Mouse (Mus musculus) CD8-positive naive resting alpha-beta T cell, adult 2 months (primary cell): ENCODE measurements around the gene Spata48.

ENCODE experiments used
- DNase-seq, 2 experiments: peaks; one replicate each; pipeline ENCODE4 v3.0.0; 2022; ENCODE audit warnings: low read depth in 2 of 2, low spot score in 2 of 2

Spata48 gene

GRCm38 (mm10) chr11:11461635-11462560 is at the start of gene Spata48, which contains the start of gene Zpbp:
TSS of gene Spata48 (plus strand) at chr11:11462094.
TSS of gene Zpbp (minus strand) at chr11:11462408.
- peak; percentile 92 to 94 for DNase-seq

GRCm38 (mm10) chr11:11414188-11414587 is 47.7 kb upstream of the Spata48 start:
- DNase-seq = no peak

GRCm38 (mm10) chr11:11417356-11417755 is 44.5 kb upstream of the Spata48 start:
- DNase-seq = no peak

GRCm38 (mm10) chr11:11455037-11455436 is 6.9 kb upstream of the Spata48 start:
- DNase-seq = peak in 1 of 2 experiments; percentile 32

GRCm38 (mm10) chr11:11462561-11462890 is 632 bp downstream of the Spata48 start:
- no peak for DNase-seq

GRCm38 (mm10) chr11:11468924-11469323 is 7.0 kb downstream of the Spata48 start:
- DNase-seq = no peak

- no peak for DNase-seq
Measured at GRCm38 (mm10) chr11:11484378-11484777, 22.5 kb downstream of the Spata48 start.

- DNase-seq = no peak
Measured at GRCm38 (mm10) chr11:11492044-11492443, 30.1 kb downstream of the Spata48 start.

- no peak for DNase-seq
Measured at GRCm38 (mm10) chr11:11495697-11496096, 33.8 kb downstream of the Spata48 start.

- DNase-seq = peak; percentile 56 to 75
Measured at GRCm38 (mm10) chr11:11499944-11500343, 38.0 kb downstream of the Spata48 start.

GRCm38 (mm10) chr11:11506187-11506586 is 44.3 kb downstream of the Spata48 start:
- DNase-seq = peak; percentile 40 to 49

GRCm38 (mm10) chr11:11509413-11509812 is 47.5 kb downstream of the Spata48 start:
- DNase-seq = no peak

GRCm38 (mm10) chr11:11512056-11512455 is 50.2 kb downstream of the Spata48 start:
- DNase-seq = peak in 1 of 2 experiments; percentile 34

GRCm38 (mm10) chr11:11513008-11513799 is 51.3 kb downstream of the Spata48 start:
- no peak for DNase-seq

GRCm38 (mm10) chr11:11514920-11515319 is 53.0 kb downstream of the Spata48 start:
- no peak for DNase-seq

GRCm38 (mm10) chr11:11517781-11518435 is 56.0 kb downstream of the Spata48 start:
- no peak for DNase-seq

GRCm38 (mm10) chr11:11519255-11520243 is 57.7 kb downstream of the Spata48 start:
- no peak for DNase-seq

- peak; percentile 55 to 72 for DNase-seq
Measured at GRCm38 (mm10) chr11:11521908-11522441, 60.1 kb downstream of the Spata48 start.

GRCm38 (mm10) chr11:11528760-11529159 is 66.9 kb downstream of the Spata48 start:
- DNase-seq = peak; percentile 45 to 61

- no peak for DNase-seq
Measured at GRCm38 (mm10) chr11:11529165-11529564, 67.3 kb downstream of the Spata48 start.
